Mouse (Mus musculus) embryonic facial prominence, embryonic 12.5 days (tissue): ENCODE measurements around the gene Mertk. TPM values are rescaled to one million over a fixed set of nuclear protein-coding genes. Genes with fewer than 3 reads are reported as not detected.

Source experiments
- ATAC-seq: fragments of 200-750 bp; cut with Nextera tagmentation; 2 replicates; pipeline ENCODE4 v1.8.0; 2017; ENCODE audit not compliant: insufficient number of reproducible peaks, insufficient read depth, low FRiP score, low TSS enrichment
- H3K27ac ChIP-seq: fragments of 300-500 bp; sonication (generic); 2 replicates; pipeline ENCODE4 v1.5.1; 2016; ENCODE audit warnings: mild to moderate bottlenecking
- H3K27me3 ChIP-seq: fragments of 300-500 bp; sonication (generic); 2 replicates; pipeline ENCODE4 v1.6.1; 2016; ENCODE audit warnings: mild to moderate bottlenecking, moderate library complexity
- H3K36me3 ChIP-seq: fragments of 300-500 bp; sonication (generic); 2 replicates; pipeline ENCODE4 v1.6.1; 2016; ENCODE audit warnings: mild to moderate bottlenecking
- H3K4me1 ChIP-seq: fragments of 300-500 bp; sonication (generic); 2 replicates; pipeline ENCODE4 v1.6.1; 2016
- H3K4me2 ChIP-seq: fragments of 300-500 bp; sonication (generic); replicated peaks from 2 replicates; pipeline ENCODE4 v1.6.1; 2016; ENCODE audit warnings: mild to moderate bottlenecking, moderate library complexity
- H3K4me3 ChIP-seq: fragments of 300-500 bp; sonication (generic); 2 replicates; pipeline ENCODE4 v1.5.1; 2016; ENCODE audit warnings: mild to moderate bottlenecking
- H3K9ac ChIP-seq: fragments of 300-500 bp; sonication (generic); 2 replicates; pipeline ENCODE4 v1.6.1; 2016; ENCODE audit warnings: mild to moderate bottlenecking, moderate library complexity
- H3K9me3 ChIP-seq: fragments of 300-500 bp; sonication (generic); 2 replicates; pipeline ENCODE4 v1.6.1; 2016; ENCODE audit warnings: mild to moderate bottlenecking, moderate library complexity
- WGBS: fragments of 180-500 bp; shearing (Covaris S2); methylation state at CpG from one replicate; pipeline ENCODE4 v1.1.7; 2016; 5-methylcytosine and 5-hydroxymethylcytosine counted together
- polyA plus RNA-seq: library from polyadenylated mRNA; unstranded; fragments of >200 nt; fragmentation: Nextera tagmentation; extraction: Ambion mirVana; gene quantifications from 2 replicates; pipeline ENCODE4 v1.2.1, GENCODE M21; 2016

Mertk gene
- polyA plus RNA-seq, 1 experiment from 2014 or later = 14.0 TPM

DNA sequence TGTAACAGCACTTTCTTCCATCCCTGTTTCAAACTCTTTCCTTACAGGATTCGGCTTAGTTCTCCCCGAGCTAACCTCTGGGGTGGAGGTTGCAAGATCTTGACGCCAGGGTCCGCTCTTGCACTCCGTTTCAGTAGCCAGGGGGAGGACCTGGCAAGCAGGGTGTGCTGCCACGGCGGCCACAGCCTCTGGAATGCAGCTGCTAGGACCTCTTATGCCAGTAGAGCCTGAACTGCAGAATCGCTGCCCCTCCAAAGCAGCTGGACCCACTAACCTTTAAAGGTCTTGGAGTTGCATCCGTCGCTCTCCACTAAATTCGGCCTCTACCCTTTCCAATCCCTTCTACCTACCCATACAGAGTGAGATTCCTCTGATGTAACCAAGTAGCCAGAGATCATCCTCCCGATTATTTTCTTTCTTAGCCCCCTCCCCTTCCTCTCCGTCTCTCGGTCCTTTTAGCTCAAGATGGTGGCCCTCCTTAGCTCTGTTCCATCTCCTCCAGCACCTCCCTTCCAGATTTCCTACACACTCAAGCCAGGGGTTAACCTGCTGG is 540 bp upstream of the Mertk start:
- under 1% methylated on average over 14 of the region's 14 CpGs for WGBS
- Histone ChIP-seq H3K4me3 (peak overlapping the region; percentile 80), H3K4me1 (peaks cover 6% of the 10 kb centered on the region), H3K9ac (peak overlapping the region; percentile 45), H3K4me2 (peak overlapping the region; percentile 71), H3K36me3 (peaks cover 3% of the 10 kb centered on the region; the same call in 1 of the 2 replicates), H3K27ac (peak overlapping the region; percentile 91), H3K27me3 (no peaks in the 10 kb centered on the region), H3K9me3 (no peaks in the 10 kb centered on the region)
- peak; percentile 92 for ATAC-seq

DNA sequence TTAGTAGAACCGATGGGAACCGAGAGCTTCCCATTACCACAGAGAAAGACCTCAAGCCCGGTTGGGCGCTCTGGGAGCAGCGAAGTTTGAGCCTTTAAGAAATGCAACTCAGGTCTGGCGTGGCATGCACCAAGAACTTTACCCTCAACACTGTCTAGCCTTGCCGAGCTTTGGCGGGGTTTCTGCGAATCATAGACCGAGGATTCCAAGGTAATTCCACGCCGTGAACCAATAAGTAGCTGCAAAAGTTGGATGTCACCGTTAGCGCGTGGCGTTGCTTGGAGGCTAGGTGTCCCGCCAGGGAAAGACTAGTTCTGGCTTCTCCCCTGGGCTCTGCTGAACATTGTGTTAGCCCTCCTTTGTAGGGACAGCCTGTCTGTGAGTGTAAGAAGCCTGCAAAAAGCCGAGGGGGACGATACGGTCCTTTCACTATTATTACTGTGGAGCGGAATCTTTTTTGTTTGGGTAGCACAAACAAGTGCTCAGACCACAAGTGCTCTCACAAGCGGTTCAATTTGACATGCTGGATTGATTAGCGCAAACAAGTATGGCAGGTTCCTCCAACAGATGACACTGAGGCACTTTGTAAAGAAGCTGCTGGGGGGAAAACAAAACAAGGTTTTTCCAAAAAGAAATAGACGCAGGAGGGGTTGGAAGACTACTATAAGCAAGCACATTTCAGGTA is 587 bp downstream of the Mertk start:
- Histone ChIP-seq H3K4me2 (peak overlapping the region; percentile 71), H3K9me3 (no peaks in the 10 kb centered on the region), H3K9ac (peak overlapping the region; percentile 81), H3K4me1 (peaks cover 6% of the 10 kb centered on the region), H3K27me3 (no peaks in the 10 kb centered on the region), H3K27ac (peak overlapping the region; percentile 91), H3K4me3 (peak overlapping the region; percentile 80), H3K36me3 (peaks cover 3% of the 10 kb centered on the region; the same call in 1 of the 2 replicates)
- peak; percentile 36 for ATAC-seq
- WGBS = 1% methylated on average over 24 of the region's 24 CpGs

DNA sequence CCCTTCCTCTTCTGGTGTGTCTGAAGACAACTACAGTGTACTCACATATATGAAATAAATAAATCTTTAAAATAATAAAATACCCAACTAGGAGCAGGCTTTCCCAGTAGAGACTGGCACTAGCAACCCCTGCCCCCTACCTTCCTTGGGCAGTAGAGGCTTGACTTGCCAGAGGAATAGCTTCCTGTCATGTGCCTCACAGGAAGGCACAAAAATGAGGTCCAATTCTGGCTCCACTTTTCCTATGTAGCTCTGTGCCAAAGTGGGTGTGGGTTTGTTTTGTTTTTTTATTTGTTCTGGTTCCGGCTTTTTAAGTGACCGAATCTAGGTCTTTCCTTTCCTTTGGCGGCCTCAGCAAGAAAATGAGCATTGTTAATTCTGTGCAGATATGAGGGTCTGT is 5.7 kb downstream of the Mertk start:
- H3K4me2 ChIP-seq = no peak overlapping the region
- 91% methylated on average over 3 of the region's 3 CpGs for WGBS
- no peak overlapping the region for H3K4me3 ChIP-seq
- no peak overlapping the region for H3K9ac ChIP-seq
- no peaks in the 10 kb centered on the region for H3K27me3 ChIP-seq
- peaks cover 15% of the 10 kb centered on the region for H3K4me1 ChIP-seq
- peaks cover 9% of the 10 kb centered on the region; the same call in 1 of the 2 replicates for H3K36me3 ChIP-seq
- H3K9me3 ChIP-seq = no peaks in the 10 kb centered on the region
- ATAC-seq = no peak
- no peak overlapping the region for H3K27ac ChIP-seq

DNA sequence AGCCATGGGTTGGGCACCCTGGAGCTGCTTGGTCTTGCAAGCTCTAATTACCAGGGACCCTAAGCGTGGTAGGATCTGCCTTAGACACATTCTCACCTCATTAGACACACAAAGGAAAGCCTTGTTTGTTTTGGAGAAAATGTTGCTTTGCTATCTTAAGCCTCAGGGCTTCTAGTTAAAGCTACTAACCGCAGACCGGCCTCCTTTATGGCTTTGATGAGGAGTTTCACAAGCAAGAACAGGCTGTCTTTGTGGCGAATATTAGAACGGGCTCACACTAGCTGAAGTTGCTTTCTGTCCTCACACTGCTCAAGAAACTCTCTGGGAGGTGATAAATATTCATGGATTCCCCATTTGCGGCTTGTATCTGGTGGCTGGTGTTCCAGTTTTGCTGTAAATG is 10.5 kb downstream of the Mertk start:
- Histone ChIP-seq H3K36me3 (0 out of 2 replicates have a peak, but pooled peaks cover 6% of the 10 kb centered on the region), H3K27ac (peak overlapping the region; percentile 61), H3K4me1 (peaks cover 29% of the 10 kb centered on the region), H3K4me2 (no peak overlapping the region), H3K9me3 (no peaks in the 10 kb centered on the region), H3K27me3 (no peaks in the 10 kb centered on the region), H3K9ac (no peak overlapping the region), H3K4me3 (no peak overlapping the region)
- 17% methylated on average over 6 of the region's 6 CpGs for WGBS
- no peak for ATAC-seq

DNA sequence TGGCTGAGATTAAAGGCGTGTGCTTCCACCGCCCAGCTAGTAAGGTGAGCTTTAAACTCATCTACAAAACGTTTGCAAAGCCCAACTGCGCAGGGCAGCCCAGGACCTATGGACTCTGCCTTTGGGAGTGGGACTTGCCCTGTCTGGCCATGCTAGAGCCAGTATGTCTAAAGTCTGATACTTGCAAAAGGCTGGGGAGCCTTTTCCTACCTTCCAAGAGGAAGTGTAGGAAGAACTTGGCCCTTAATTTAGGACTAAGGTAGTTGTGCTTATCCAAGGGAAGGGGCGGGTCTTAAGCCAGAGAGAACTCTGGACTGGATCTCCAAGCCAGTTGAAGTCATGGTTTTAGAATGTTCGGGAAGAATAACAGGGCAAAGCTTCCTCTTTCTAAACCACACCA is 11.9 kb downstream of the Mertk start:
- H3K4me3 ChIP-seq = no peak overlapping the region
- no peaks in the 10 kb centered on the region for H3K27me3 ChIP-seq
- no peak overlapping the region for H3K9ac ChIP-seq
- H3K9me3 ChIP-seq = no peaks in the 10 kb centered on the region
- H3K36me3 ChIP-seq = 0 out of 2 replicates have a peak, but pooled peaks cover 4% of the 10 kb centered on the region
- H3K4me1 ChIP-seq = peaks cover 42% of the 10 kb centered on the region
- H3K27ac ChIP-seq = no peak overlapping the region; the same call in 1 of the 2 replicates
- WGBS = 74% methylated on average over 6 of the region's 6 CpGs
- H3K4me2 ChIP-seq = no peak overlapping the region
- no peak for ATAC-seq

DNA sequence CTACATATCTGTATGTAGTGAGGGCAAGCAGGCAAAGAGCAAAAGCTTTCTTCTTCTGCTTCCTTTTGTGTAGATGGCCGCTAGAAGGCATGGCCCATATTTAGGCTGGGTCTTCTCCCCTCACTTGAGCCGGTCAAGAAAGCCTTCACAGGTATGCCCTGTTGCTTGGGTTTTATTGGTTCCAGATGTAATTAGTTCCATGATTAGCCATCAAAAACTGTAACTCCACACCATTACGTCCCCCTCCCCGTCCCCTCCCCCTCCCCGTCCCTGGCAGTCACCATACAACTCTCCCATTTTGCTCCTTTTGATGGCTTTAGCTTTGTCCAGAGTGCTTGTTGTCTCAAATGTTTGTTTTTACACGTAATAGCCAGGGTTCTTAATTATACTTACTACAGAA is 14.2 kb downstream of the Mertk start:
- 28% methylated on average over 6 of the region's 6 CpGs for WGBS

DNA sequence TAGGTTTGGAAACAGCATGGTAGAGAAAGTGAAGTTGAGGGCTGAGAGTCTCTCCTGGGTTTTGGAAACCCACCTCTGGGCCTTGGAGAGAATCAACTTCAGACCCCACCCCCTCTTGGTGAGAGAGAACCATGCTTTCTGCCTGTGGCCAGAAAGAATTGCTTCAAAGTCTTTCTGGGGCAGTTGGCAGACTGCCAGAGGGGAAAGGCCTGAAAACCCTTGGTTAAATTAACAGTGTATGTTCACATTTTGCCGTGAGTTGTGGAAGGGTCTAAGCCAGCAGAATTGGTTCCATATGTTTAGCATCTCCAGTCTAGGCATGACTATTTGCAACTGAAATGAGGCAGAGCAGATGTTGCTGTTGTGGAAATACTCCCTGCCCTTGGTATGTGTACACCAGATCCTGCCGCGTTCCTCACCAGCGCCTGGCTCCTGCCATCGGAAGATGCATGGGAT is 14.8 kb downstream of the Mertk start:
- Histone ChIP-seq H3K9me3 (no peaks in the 10 kb centered on the region), H3K4me2 (peak overlapping the region; percentile 31), H3K27ac (peak overlapping the region; percentile 97), H3K4me1 (peaks cover 48% of the 10 kb centered on the region), H3K4me3 (no peak overlapping the region), H3K9ac (no peak overlapping the region), H3K27me3 (no peaks in the 10 kb centered on the region), H3K36me3 (no peaks in the 10 kb centered on the region)
- WGBS = 15% methylated on average over 5 of the region's 5 CpGs
- peak; percentile 90 for ATAC-seq

More for the DNA sequence above, 14.2 kb downstream of the Mertk start:
- H3K36me3 ChIP-seq = no peaks in the 10 kb centered on the region
- no peak overlapping the region for H3K9ac ChIP-seq
- H3K4me3 ChIP-seq = no peak overlapping the region
- H3K27ac ChIP-seq = peak overlapping the region; percentile 97
- H3K27me3 ChIP-seq = no peaks in the 10 kb centered on the region
- peak overlapping the region; percentile 25; the same call in 1 of the 2 replicates for H3K4me2 ChIP-seq
- no peaks in the 10 kb centered on the region for H3K9me3 ChIP-seq
- peaks cover 49% of the 10 kb centered on the region for H3K4me1 ChIP-seq
- ATAC-seq = no peak

DNA sequence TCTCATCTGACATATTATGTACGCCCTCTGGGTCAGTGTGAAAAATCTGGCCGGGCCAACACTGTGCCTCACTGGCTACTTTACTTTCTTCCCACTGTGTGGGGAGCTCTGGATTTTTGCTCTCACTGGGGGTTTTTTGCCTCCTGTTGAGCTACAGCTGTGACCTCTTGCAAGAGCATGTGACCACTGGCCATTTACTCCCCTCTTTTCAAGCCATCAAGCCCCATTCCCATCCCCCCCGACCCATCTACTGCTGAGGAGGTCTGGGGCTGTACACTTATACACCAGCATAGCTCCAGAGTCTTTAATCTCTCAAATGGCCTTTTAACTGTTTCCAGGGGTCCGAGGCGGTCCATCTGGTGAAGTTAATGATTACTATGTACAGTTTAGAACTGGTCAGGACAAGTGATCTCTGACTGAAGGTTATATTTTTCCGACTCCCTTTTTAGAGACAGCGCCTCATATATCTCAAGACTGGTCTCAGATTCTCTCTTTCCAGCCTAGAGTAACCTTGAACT is 16.0 kb downstream of the Mertk start:
- Histone ChIP-seq H3K9me3 (no peaks in the 10 kb centered on the region), H3K4me3 (no peak overlapping the region), H3K27me3 (no peaks in the 10 kb centered on the region), H3K27ac (peak overlapping the region; percentile 97), H3K9ac (no peak overlapping the region), H3K4me2 (no peak overlapping the region), H3K36me3 (no peaks in the 10 kb centered on the region), H3K4me1 (peaks cover 38% of the 10 kb centered on the region)
- 33% methylated on average over 7 of the region's 7 CpGs for WGBS
- ATAC-seq = no peak

DNA sequence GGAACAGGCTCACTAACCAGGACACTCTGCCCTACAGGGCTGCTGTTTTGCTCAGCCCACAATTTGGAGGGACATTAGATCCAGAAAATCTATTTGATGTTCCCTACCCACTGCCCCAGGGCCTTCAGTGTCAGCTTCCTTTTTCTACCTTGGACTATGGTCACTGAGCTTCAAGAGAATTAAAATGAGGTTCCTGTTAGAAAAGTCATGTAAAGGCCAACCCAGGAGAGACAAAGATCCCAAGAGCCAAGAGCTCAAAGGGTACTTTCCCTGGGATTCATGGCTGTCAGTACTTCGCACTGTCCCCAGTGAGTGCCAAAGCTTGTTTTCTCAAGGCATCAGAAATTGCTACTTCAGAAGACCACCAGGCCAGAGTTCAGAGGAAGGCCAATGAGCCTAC is 17.2 kb downstream of the Mertk start:
- Histone ChIP-seq H3K9ac (no peak overlapping the region), H3K27ac (peak overlapping the region; percentile 97; the same call in 1 of the 2 replicates), H3K27me3 (no peaks in the 10 kb centered on the region), H3K36me3 (no peaks in the 10 kb centered on the region), H3K9me3 (peaks cover 2% of the 10 kb centered on the region; the same call in 1 of the 2 replicates), H3K4me2 (no peak overlapping the region), H3K4me3 (no peak overlapping the region), H3K4me1 (peaks cover 35% of the 10 kb centered on the region)
- ATAC-seq = no peak
- 89% methylated on average over 1 of the region's 1 CpGs for whole genome bisulfite sequencing

DNA sequence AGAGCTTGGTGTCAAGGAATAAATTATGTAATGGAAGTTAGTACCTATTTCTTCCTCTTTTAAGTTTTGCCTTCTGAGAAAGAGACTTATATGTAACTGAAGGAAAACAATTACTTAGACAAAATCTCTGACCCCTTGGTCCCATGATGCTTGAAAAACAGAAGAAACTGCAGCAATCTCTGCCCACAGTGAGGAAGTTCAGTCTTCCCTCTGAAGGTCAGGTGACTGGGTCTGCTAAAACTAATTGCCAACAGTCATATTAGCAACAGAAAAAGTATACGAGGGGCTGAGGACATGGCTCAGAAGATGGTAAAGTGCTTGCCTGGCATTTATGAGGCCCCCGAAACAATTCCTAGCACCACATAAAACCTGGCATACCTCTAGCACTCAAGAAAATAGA is 20.6 kb downstream of the Mertk start:
- no peak overlapping the region for H3K4me2 ChIP-seq
- H3K4me3 ChIP-seq = no peak overlapping the region
- H3K27me3 ChIP-seq = no peaks in the 10 kb centered on the region
- peaks cover 5% of the 10 kb centered on the region; the same call in 1 of the 2 replicates for H3K9me3 ChIP-seq
- ATAC-seq = no peak
- H3K27ac ChIP-seq = no peak overlapping the region
- peaks cover 6% of the 10 kb centered on the region; the same call in 1 of the 2 replicates for H3K36me3 ChIP-seq
- 89% methylated on average over 2 of the region's 2 CpGs for WGBS
- peaks cover 19% of the 10 kb centered on the region for H3K4me1 ChIP-seq
- no peak overlapping the region for H3K9ac ChIP-seq

DNA sequence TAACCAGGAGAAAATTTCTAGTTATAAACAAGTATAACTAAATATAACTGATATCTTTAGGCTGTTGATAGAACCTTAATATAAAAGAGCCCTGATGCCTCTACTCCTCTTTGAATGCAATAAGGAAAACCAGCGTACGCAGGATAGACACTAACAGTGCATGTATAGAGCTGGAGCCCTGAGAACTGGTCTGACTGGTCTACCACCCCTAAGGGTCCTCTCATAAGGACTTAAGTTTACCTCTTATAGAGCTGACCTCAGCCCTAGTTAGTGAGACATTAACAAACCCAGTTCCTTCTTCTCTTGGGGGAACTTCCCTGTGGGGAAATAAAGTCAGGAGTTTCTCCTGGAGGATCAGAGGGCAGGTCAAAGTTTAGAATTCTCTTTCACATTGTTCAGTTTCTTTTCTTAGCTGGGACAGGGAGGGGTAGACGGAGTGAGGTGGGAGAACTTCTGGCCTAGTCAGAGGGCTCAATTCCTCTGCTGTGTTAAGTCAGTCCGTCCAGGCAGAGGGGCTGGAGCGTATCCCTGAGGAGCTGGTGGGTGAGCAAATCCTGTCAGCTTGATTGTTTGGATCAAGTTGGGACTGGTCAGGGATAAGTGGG is 23.5 kb downstream of the Mertk start:
- H3K27ac ChIP-seq = no peak overlapping the region
- peaks cover 6% of the 10 kb centered on the region; the same call in 1 of the 2 replicates for H3K36me3 ChIP-seq
- H3K4me3 ChIP-seq = no peak overlapping the region
- 85% methylated on average over 5 of the region's 5 CpGs for WGBS
- no peaks in the 10 kb centered on the region for H3K27me3 ChIP-seq
- no peak overlapping the region for H3K9ac ChIP-seq
- no peaks in the 10 kb centered on the region for H3K4me1 ChIP-seq
- ATAC-seq = no peak
- no peak overlapping the region for H3K4me2 ChIP-seq
- peaks cover 5% of the 10 kb centered on the region; the same call in 1 of the 2 replicates for H3K9me3 ChIP-seq
